Mouse (Mus musculus): ENCODE data around the gene Arhgap5. TPM values are rescaled to one million over a fixed set of nuclear protein-coding genes. Genes with fewer than 3 reads are reported as not detected.

Arhgap5 gene
- 0.87 and 1.5 TPM in 2 replicates for polyA plus RNA-seq (2012; rRNA removed)

DNA sequence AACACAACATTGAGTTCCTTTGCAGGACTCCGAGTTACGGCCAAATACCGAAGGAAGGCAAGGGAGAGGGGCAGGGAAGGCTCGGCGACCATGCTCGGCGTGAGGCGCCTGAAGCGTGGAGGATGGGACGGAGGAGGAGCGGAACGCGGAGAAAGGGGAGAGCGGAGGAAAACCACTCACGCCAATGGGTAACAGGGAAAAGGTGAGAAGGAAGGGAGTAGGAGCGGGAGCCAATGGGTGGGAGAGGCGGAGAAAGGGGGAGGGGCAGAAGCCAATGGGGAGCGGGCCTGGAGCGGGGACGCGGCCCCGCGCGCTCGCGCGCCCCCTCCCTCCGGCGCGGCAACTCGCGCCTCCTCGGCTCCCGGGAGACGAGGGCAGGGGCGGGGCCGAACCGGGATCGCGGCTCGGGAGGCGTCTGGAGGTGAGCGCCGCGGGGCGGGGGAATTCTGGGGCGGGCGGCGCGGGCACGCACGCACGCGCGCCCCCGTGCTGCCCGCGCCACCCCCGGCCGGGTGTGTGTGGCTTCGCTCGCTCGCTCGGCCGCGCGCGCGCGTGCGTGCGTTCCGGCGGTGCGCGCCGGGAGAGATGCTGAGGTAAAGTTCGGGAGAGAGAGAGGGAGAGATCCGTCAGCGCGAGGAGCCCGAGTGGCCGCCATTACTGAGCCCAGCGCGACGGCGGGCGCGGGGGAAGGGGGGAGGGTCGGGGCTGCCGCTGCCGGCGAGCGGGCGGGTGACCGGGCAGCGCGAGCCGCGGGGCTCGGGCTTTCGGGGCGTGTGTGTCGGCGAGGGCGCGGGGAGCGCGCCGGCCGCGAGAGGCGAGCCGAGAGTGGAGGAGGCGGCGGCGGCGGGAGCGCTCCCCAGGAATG, at the start of gene Arhgap5:
Arhgap5 (plus strand) TSS at position 517 of the 865 bp plus-strand sequence.

Other genes starting within 250 kb of the Arhgap5 start
- 0.60 and 0.71 TPM in 2 replicates for gene Akap6, start 195.4 kb downstream of the Arhgap5 start, polyA plus RNA-seq (2012; rRNA removed)

Measured in ovary, adult 2 months (tissue).